Mouse (Mus musculus): ENCODE measurements around the gene Rora.

DNA sequence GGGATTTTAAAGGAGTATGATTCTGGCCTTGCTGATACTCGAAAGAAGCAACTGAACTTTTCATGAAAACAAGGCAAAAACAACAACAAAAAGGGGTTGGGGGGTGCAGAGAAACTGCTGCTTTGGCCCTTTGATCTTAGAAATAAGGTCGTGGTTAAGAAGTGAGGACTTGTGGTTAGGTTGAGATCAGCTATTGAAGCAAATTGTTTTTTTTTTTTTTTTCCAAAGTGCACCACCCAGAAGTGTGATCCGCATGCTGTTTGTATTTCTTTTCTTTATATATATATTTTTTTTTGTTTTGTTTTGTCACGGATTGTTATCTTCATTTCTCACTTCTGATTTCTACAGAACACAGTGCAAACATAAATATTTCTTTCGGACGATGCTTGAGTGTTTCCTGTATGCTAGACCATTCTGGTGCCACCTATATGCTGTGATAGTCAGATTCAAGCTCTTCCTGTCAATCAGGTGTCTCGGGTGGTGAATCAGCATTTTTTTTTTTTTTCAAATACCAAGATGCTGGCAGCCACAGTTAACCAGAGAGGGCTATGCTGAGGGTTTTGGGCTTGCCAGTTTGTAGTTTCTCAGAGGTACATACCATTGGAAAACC, 644.3 kb downstream of the Rora start:
- TF ChIP-seq CTCF (IDR thresholded peaks at IDR 0.05; ENCODE audit: low read depth) = no peak
- no peak for TF ChIP-seq EP300 (IDR thresholded peaks at IDR 0.05; ENCODE audit: low read depth)
